Mouse (Mus musculus) R1 (cell line): ENCODE results near the gene Slc25a42.

Experiments
- DNase-seq: peaks from one replicate; pipeline ENCODE4 v3.0.0-alpha.2; 2018; ENCODE audit warnings: low read depth, low spot score

Slc25a42 gene

DNA sequence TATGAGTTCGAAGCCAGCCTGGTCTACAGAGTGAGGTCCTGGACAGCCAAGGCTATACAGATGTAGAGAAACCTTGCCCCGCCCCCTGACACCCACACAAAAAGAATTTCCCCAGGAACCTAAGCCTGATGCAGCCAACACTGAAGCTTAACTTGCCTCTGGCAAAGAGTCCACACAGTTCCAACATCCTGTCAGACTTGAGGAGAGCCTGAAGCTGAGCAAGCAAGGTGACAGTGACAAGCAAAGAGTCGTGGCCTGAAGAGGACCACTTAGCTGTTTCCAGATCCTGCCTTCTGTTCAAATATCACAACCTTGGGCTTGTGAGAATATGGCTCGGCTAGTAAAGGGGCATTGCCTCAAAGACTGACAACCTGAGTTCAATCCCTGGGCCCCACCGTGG, 3.0 kb upstream of the Slc25a42 start:
- DNase-seq = no peak

GRCm38 (mm10) chr8:70214411-70214810, 2.3 kb upstream of the Slc25a42 start:
- no peak for DNase-seq

GRCm38 (mm10) chr8:70211726-70212111, 386 bp downstream of the Slc25a42 start:
- no peak for DNase-seq

- no peak for DNase-seq
These were observed 830 bp downstream of the Slc25a42 start for GRCm38 (mm10) chr8:70211275-70211674.

DNA sequence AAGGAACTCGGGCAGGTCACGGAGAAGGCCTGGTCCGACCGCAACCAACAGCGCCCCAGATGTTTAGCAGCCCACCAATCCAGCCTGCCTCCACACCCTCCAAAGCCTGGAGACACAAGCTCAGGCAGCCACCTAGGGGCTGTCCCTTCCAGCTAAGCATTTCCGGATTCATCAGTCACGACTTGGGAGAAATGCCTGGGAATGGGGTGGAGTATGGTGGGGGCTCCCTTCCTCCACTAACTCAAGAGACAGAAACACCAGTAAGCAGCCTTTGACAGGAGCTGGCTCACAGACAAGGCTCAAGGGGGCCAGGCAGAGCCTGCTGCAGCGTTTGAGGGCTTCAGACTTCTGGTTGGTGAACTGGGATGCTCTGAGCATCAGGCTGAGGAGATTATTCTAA, 1.6 kb downstream of the Slc25a42 start:
- DNase-seq = peak; percentile 67

DNA sequence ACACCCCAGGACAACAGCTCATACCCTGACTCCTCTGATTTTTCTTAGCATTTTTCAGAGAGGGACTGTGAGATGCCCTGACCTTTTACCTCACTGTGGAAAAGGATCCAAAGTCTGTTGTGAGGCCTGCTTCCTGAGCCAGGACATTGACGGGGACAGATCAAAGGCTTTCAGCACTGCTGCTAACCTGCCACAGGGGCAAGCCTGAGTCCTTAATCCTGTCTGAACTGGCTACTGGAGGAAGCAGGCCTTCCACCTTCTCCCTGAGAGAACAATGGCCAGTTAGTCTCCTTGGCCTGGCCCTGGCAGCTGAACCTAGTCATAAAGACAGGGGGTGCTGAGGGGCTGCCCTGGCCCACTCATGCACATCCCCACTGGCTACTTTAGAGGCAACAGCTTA, 4.0 kb downstream of the Slc25a42 start:
- DNase-seq = no peak

DNA sequence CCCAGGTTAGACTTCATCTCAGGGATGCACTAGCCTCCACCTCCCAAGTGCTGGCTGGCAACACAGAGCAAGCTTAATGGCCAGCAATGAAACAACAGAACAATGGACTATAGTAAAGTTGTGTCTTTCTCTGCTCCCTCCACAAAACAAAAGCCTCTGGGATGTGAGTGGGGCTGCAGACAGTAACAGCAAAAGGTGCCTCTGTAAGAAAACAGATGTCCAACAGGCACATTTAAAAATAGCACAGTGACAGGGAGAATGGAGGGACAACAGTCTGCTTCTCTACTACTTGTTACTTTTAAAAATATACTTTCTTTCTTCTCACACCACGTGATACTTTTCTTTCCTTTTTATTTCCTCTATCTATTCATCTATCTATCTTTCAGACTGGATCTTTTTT, 7.3 kb downstream of the Slc25a42 start:
- no peak for DNase-seq

DNA sequence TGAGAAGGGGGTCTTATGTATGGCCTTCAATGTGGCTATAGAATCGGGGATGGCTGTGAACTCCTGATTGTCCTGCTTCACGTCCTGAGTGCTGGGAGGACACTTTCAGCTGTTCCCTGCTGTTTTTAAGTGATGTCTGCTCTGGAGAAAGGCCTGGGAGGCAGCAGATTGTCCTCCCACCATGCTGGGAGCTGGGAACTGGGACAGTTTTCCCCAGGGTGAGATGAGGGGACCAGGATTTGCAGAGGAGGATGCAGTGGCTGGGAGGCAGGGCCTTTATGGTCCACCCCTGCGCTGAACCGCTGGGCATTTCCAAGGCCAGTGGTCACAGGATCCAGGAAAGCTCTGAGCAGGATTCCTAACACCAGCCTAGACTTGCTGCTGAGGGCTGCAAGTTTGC, 9.0 kb downstream of the Slc25a42 start:
- no peak for DNase-seq

DNA sequence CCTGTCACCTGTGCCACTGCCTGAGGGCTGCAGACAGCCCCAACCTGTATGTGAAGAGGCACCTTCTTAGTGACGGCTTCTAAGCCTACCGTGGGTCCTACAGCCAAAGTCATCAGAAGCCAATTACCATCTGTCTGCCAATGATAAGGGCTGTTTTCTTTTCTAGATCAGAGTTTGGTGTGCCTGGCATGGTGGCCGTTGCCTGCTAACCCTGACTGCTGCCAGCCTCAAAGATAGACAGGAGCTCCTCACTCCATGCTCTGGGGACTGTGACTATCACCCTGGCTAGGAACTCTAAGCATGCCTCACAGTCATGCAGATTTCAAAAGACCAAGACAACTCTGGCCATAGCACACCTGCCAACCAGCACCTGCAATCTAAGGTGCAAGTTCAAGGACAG, 10.7 kb downstream of the Slc25a42 start:
- DNase-seq = no peak

- DNase-seq = no peak
These were observed 11.9 kb downstream of the Slc25a42 start for GRCm38 (mm10) chr8:70200098-70200681.

- DNase-seq = no peak
These were observed 14.5 kb downstream of the Slc25a42 start for GRCm38 (mm10) chr8:70197603-70198002.

DNA sequence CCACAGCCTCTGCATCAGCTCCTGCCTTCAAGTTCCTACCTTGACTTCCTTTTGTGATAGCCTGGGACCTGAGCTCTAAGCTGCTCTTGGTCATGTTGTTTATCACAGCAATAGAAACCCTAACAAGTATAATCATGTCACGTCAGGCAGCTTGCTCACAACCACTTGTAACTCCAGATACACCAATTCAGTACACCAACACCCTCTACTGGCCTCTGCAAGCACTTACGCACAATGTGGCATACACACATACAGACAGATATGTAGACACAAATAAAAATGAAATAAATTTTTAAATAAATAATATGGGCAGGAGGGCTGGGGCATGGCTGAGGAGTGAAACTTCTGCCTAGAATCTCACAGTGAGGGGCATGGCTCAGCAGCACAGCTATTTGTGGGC, 16.3 kb downstream of the Slc25a42 start:
- DNase-seq = no peak

- DNase-seq = no peak
These were observed 17.9 kb downstream of the Slc25a42 start for GRCm38 (mm10) chr8:70194191-70194590.

DNA sequence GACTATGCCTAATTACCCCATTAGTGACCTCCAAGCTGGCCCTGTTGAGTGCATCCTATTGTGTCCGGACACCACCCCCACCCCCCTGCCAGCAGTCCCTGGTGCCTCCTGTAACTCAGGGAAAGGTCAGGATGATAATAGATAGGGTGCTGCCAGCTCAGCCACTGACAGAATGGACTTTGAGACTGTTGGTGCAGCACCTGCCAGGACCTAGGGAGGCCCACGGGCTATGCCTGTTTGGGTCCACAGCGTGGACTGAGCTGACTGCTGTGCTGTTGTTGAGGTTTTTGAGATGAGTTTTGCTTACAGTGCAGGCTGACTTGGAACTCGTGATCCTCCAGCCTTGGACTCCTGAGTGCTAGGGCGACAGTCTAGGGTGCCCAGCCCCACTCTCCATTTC, 18.9 kb downstream of the Slc25a42 start:
- no peak for DNase-seq

DNA sequence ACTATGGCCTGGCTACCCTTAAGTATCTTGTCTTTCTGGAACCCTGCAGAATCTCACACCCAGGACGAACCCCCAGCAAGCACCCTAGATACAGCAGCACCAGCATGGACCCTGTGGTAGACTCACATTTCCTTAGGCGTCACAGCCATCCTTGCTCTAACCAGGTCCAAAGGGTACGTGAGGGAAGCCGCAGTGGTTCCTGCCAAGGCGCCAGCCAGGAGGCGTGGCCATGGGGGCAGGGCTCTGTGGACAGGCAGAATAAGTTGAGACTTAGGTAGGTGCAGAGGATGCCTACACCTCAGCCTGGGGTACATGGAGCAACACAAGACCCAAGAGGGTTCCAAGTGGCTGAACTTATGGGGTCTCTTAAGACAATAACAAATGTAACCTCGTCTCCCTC, 23.4 kb downstream of the Slc25a42 start:
- DNase-seq = no peak

DNA sequence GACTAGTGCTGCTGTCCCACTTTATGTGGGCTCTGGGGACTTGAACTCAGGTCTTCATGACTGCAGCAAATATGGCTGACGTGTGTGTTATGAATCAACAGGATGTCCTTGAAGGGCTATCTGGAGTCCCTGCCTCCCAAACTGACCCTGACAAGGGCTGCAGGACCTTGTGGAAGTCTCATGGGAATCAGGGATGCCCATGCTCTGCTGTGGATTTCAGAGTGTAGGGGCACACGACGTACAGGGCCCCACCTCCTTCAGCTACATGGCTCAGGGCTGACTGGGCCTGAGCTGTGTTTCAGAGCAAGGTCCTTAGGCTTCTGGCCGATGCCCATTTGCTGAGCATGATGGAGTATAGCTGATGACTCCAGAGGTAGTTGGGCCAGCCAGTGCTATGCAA, 28.9 kb downstream of the Slc25a42 start:
- DNase-seq = no peak

GRCm38 (mm10) chr8:70181903-70182252, 30.2 kb downstream of the Slc25a42 start:
- DNase-seq = no peak

GRCm38 (mm10) chr8:70181212-70181902, 30.7 kb downstream of the Slc25a42 start:
- DNase-seq = no peak

DNA sequence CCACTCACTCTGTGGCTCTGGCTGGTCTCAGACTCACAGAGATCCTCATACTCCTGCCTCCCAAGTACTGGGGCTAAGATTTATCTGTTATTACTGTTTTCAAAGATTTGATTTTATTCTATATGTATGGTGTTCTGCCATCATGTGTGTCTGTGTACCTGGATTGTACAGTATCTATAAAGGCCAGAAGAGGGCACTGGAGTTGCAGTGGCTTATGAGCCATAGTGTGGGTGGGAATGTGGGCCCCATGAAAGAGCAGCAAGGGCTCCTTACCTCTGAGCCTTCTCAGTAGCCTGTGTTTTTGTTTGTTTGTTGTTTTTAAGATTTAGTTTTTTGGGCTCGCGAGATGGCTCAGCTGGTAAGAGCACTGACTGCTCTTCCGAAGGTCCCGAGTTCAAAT, 33.0 kb downstream of the Slc25a42 start:
- DNase-seq = peak; percentile 67

DNA sequence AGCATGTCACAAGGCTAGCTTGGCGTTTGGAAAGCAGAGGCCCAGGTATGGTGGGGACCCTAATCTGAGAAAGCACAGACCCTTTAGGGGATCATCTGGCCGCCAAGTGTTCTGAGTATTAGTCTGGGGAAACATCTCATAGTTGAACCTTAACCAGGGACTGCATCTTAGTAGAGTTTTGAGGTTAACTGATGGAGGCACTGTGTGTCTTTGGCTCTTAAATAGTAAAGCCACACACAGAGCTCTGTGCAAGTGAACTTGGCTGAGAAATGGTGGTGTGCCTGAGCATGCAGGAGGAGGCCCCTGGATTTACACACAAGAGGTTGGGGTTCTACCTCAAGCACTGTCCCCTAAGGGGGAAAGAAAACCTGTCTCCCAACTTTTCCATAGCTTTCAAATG, 33.9 kb downstream of the Slc25a42 start:
- no peak for DNase-seq

GRCm38 (mm10) chr8:70174079-70174478, 38.0 kb downstream of the Slc25a42 start:
- DNase-seq = no peak

GRCm38 (mm10) chr8:70173320-70173719, 38.8 kb downstream of the Slc25a42 start:
- DNase-seq = no peak

DNA sequence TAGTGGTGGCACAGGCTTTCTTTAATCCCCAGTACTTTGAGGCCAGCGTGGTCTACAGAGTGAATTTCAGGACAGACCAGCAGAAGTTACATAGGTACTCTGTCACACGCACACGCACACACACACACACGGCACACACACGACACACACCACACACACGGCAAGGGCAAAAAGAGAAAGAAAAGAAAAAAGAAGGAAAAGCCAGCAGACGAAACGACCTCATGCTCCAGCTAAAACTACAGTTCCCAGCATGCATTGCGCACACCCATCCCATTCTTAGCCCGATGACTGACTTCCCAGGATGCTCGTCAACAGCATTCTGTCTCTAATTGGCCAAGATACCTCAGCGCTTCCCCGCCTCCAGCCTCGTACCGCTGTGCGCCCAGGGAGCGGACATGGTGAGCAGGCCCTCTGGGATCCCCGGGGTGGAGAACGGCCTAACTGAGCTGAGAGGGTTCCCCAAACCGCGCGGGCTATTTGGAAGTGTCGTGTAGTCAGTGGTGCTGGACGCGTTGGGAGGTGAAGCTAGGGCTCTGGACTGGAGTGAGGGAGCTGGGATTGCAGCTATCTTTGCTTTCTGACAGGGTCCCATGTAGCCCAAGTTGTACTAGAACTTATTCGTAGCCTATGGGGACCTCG, 39.9 kb downstream of the Slc25a42 start, which contains the start of gene Tmem161a:
Tmem161a (plus strand) TSS at position 314 of the 639 bp plus-strand sequence.
- DNase-seq = peak; percentile 97
